Mouse (Mus musculus) liver, embryonic 13.5 days (tissue): ENCODE measurements around the gene Cdkl3. TPM values are rescaled to one million over a fixed set of nuclear protein-coding genes. Genes with fewer than 3 reads are reported as not detected.
A peak's percentile ranks its signal among the peaks of the same experiment; 100 is the strongest.

Source experiments
- ATAC-seq: fragments of 200-750 bp; cut with Nextera tagmentation; 2 replicates; pipeline ENCODE4 v1.8.0; 2017; ENCODE audit warnings: low read depth, mild to moderate bottlenecking, moderate number of reproducible peaks, moderate library complexity
- DNase-seq: peaks from one replicate; pipeline ENCODE4 v3.0.0; 2022
- H3K27ac ChIP-seq: fragments of 300-500 bp; sonication (generic); 2 replicates; pipeline ENCODE4 v1.5.1; 2015; ENCODE audit warnings: moderate library complexity, mild to moderate bottlenecking, inconsistent platforms
- H3K27me3 ChIP-seq: fragments of 300-500 bp; sonication (generic); 2 replicates; pipeline ENCODE4 v1.6.1; 2015; ENCODE audit warnings: mild to moderate bottlenecking, inconsistent platforms
- H3K36me3 ChIP-seq: fragments of 300-500 bp; sonication (generic); 2 replicates; pipeline ENCODE4 v1.6.1; 2015; ENCODE audit warnings: mild to moderate bottlenecking, inconsistent platforms
- H3K4me1 ChIP-seq: fragments of 300-500 bp; sonication (generic); replicated peaks from 2 replicates; pipeline ENCODE4 v1.6.1; 2015; ENCODE audit warnings: inconsistent platforms
- H3K4me2 ChIP-seq: fragments of 300-500 bp; sonication (generic); 2 replicates; pipeline ENCODE4 v1.6.1; 2015; ENCODE audit warnings: inconsistent platforms, mild to moderate bottlenecking, moderate library complexity
- H3K4me3 ChIP-seq: fragments of 300-500 bp; sonication (generic); replicated peaks from 2 replicates; pipeline ENCODE4 v1.5.1; 2015; ENCODE audit warnings: mild to moderate bottlenecking, inconsistent platforms
- H3K9ac ChIP-seq: fragments of 300-500 bp; sonication (generic); 2 replicates; pipeline ENCODE4 v1.6.1; 2015; ENCODE audit warnings: mild to moderate bottlenecking, inconsistent platforms
- H3K9me3 ChIP-seq: fragments of 300-500 bp; sonication (generic); replicated peaks from 2 replicates; pipeline ENCODE4 v1.6.1; 2016; ENCODE audit warnings: inconsistent platforms
- WGBS: fragments of 180-500 bp; shearing (Covaris S2); methylation state at CpG from one replicate; pipeline ENCODE4 v1.1.7; 2015; ENCODE audit not compliant: insufficient replicate concordance; 5-methylcytosine and 5-hydroxymethylcytosine counted together
- polyA plus RNA-seq: library from polyadenylated mRNA; unstranded; fragments of >200 nt; fragmentation: Nextera tagmentation; extraction: Ambion mirVana; gene quantifications from 2 replicates; pipeline ENCODE4 v1.2.1, GENCODE M21; 2015

Gene Cdkl3
- polyA plus RNA-seq, 1 experiment from 2014 or later, result 1.7 TPM

DNA sequence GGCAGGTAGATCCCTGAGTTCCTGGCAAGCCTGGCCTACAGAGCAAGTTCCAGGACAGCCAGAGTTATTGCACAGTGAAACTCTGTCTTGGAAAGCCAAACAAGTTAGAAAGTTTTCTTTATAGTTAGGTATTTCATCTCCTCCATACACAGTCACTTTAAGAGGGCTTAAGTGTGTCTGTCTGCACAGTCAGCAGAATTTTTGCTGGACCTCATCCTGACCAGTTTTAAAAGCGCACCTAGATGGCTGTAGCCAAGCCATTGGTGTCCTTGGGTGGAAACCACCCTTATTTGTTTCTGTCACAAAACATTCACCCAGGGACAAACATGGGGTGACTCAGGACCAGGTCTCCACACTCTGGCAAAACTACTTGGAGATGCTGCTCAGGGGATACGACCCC is 76.6 kb downstream of the Cdkl3 start:
- Histone ChIP-seq H3K27me3 (no peaks in the 10 kb centered on the region), H3K36me3 (no peaks in the 10 kb centered on the region), H3K9me3 (no peaks in the 10 kb centered on the region), H3K9ac (no peak overlapping the region), H3K27ac (no peak overlapping the region), H3K4me2 (no peak overlapping the region), H3K4me3 (no peak overlapping the region), H3K4me1 (peaks cover 12% of the 10 kb centered on the region)
- DNase-seq, result no peak
- WGBS, result 80% methylated on average over 2 of the region's 2 CpGs
- ATAC-seq, result no peak

GRCm38 (mm10) chr11:52085857-52086203 is 81.8 kb downstream of the Cdkl3 start:
- H3K4me2 ChIP-seq, result no peak overlapping the region
- WGBS, result 60% methylated on average over 4 of the region's 4 CpGs
- no peaks in the 10 kb centered on the region for H3K9me3 ChIP-seq
- no peak overlapping the region for H3K27ac ChIP-seq
- DNase-seq, result no peak
- H3K36me3 ChIP-seq, result no peaks in the 10 kb centered on the region
- H3K4me1 ChIP-seq, result peaks cover 4% of the 10 kb centered on the region; the same call in 1 of the 2 replicates
- H3K27me3 ChIP-seq, result no peaks in the 10 kb centered on the region
- ATAC-seq, result no peak
- H3K4me3 ChIP-seq, result no peak overlapping the region
- H3K9ac ChIP-seq, result no peak overlapping the region

DNA sequence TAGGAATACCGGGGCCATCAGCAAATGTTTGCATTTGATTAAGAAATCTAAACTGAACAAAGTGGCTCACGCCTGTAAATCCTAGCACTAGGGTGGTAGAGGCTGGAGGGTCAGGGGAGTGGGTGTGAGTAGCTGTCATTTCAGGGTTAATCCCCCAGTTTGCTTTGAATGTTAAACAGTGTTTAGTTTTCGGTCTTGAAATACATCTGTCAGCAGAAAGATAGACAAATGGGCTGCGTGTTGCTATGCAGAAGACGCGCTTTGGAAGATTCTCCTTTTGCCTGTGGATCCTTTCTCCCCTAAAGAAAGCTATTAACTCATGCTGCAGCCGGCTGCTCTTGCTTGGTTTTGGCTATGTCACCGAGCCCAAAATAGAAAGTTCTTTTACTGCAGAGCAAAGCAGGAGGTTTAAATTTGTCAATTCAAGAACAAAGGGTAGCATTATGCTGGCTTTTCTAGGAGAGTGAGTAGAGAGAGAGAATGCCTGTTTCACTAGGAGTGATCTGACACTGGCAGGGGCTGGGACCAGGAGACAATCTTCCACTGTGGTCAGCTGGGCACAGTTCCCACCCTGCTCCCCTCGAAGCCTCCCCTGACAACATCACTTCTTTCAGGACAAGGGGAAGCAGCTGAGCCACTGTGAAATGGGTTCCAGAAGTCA is 82.3 kb downstream of the Cdkl3 start:
- H3K9me3 ChIP-seq, result no peaks in the 10 kb centered on the region
- no peaks in the 10 kb centered on the region for H3K36me3 ChIP-seq
- H3K4me2 ChIP-seq, result no peak overlapping the region
- H3K27me3 ChIP-seq, result no peaks in the 10 kb centered on the region
- ATAC-seq (no peak), DNase-seq (no peak)
- no peak overlapping the region for H3K9ac ChIP-seq
- no peak overlapping the region for H3K4me3 ChIP-seq
- H3K4me1 ChIP-seq, result peaks cover 4% of the 10 kb centered on the region; the same call in 1 of the 2 replicates
- 56% methylated on average over 9 of the region's 9 CpGs for WGBS
- no peak overlapping the region for H3K27ac ChIP-seq

DNA sequence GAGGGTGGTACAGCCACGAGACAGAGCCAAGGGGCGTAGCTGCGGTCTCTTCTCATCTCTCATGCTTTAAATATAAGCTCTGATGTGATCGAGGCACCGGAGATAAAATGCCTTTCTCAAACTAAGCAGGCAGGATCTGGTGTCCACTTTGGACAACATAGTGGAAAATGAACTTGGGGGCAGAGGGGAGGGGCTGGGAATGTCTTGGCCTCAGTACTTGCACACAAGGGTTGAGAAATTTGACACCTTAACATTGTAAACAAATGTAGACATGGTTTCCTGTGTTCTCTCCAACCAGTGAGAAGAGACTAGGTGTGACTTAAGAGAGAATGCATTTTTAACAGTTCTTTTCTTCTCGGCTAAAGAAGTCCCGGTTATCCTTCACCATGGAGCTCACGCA is 85.3 kb downstream of the Cdkl3 start:
- Histone ChIP-seq H3K4me1 (peaks cover 4% of the 10 kb centered on the region; the same call in 1 of the 2 replicates), H3K9ac (no peak overlapping the region), H3K27me3 (0 out of 2 replicates have a peak, but pooled peaks cover 2% of the 10 kb centered on the region), H3K4me3 (no peak overlapping the region), H3K27ac (no peak overlapping the region), H3K9me3 (no peaks in the 10 kb centered on the region), H3K36me3 (no peaks in the 10 kb centered on the region), H3K4me2 (no peak overlapping the region)
- DNase-seq, result no peak
- no peak for ATAC-seq
- 66% methylated on average over 8 of the region's 8 CpGs for WGBS

DNA sequence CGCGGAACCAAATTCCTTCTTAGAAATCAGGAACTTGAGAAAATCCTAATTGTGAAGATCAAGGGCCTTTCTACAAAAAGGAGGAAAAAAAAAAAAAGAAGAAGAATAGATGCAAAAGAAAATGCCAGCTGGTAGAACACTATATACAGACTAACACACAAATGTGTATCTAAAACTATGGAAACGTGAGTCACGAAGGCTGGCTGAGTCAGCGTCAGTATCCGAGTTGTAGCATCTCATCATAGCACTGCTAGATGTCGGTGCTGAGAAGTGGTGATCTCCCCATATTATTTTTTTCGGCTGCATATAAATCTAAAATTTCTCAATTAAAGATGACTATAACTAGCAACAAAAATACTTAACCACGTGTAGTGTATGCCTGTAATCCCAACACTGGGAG is 87.2 kb downstream of the Cdkl3 start:
- H3K4me3 ChIP-seq, result no peak overlapping the region
- whole genome bisulfite sequencing, result 74% methylated on average over 9 of the region's 9 CpGs

GRCm38 (mm10) chr11:52094568-52094967 is 90.5 kb downstream of the Cdkl3 start:
- ATAC-seq (no peak), DNase-seq (no peak)
- H3K4me3 ChIP-seq, result no peak overlapping the region
- no peaks in the 10 kb centered on the region for H3K36me3 ChIP-seq
- H3K27me3 ChIP-seq, result 0 out of 2 replicates have a peak, but pooled peaks cover 2% of the 10 kb centered on the region
- no peak overlapping the region for H3K9ac ChIP-seq
- H3K4me1 ChIP-seq, result peaks cover 16% of the 10 kb centered on the region
- 50% methylated on average over 5 of the region's 5 CpGs for WGBS
- no peaks in the 10 kb centered on the region for H3K9me3 ChIP-seq
- no peak overlapping the region for H3K4me2 ChIP-seq
- H3K27ac ChIP-seq, result no peak overlapping the region

More for the DNA sequence above, 87.2 kb downstream of the Cdkl3 start:
- H3K36me3 ChIP-seq, result no peaks in the 10 kb centered on the region
- no peak for DNase-seq
- H3K9me3 ChIP-seq, result no peaks in the 10 kb centered on the region
- no peak overlapping the region for H3K27ac ChIP-seq
- no peak overlapping the region for H3K4me2 ChIP-seq
- H3K4me1 ChIP-seq, result no peaks in the 10 kb centered on the region
- no peak for ATAC-seq
- no peak overlapping the region for H3K9ac ChIP-seq
- 0 out of 2 replicates have a peak, but pooled peaks cover 2% of the 10 kb centered on the region for H3K27me3 ChIP-seq

- 54% methylated on average over 3 of the region's 3 CpGs for WGBS
- Histone ChIP-seq H3K27me3 (0 out of 2 replicates have a peak, but pooled peaks cover 2% of the 10 kb centered on the region), H3K36me3 (0 out of 2 replicates have a peak, but pooled peaks cover 3% of the 10 kb centered on the region), H3K4me2 (no peak overlapping the region), H3K4me1 (peaks cover 35% of the 10 kb centered on the region), H3K27ac (no peak overlapping the region), H3K9ac (no peak overlapping the region), H3K4me3 (no peak overlapping the region), H3K9me3 (no peaks in the 10 kb centered on the region)
- DNase-seq (no peak), ATAC-seq (no peak)
Observed at GRCm38 (mm10) chr11:52097016-52097415, 93.0 kb downstream of the Cdkl3 start.

- ATAC-seq (no peak), DNase-seq (no peak)
- Histone ChIP-seq H3K9me3 (no peaks in the 10 kb centered on the region), H3K36me3 (0 out of 2 replicates have a peak, but pooled peaks cover 3% of the 10 kb centered on the region), H3K9ac (peak overlapping the region; percentile 99), H3K27ac (peak overlapping the region; percentile 99), H3K4me1 (peaks cover 41% of the 10 kb centered on the region), H3K27me3 (0 out of 2 replicates have a peak, but pooled peaks cover 2% of the 10 kb centered on the region), H3K4me2 (peak overlapping the region; percentile 87), H3K4me3 (peak overlapping the region; percentile 97; the same call in 1 of the 2 replicates)
- WGBS, result 72% methylated on average over 2 of the region's 2 CpGs
Observed at GRCm38 (mm10) chr11:52097596-52097995, 93.6 kb downstream of the Cdkl3 start.

DNA sequence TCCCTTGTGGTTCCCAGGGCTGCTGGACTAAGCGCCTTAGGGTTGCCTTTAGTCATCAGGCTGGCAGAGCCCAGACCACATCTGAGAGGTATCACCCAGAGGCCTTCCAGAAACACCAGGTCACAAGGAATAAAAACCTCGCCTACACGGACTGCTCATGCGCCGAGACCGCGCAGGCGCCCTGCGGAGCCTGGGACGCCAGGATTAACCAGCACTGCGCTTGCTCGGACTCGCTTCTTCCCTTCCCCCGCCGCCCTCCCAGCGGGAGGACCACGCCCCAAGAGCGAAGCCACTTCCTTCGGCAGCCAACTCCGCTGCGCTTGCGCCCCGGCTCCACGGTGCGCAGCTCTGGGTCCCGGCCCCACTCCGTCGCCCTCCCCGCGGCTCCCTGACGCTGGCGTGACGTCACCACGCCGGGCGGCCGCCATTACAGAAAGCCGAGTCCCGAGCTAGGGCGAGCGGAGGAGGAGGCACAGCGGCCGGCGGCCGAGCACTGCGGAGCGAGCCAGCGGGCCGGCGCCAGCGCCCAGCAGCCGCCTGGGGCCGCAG is 94.5 kb downstream of the Cdkl3 start, which contains the start of gene Ppp2ca:
Ppp2ca (plus strand) TSS at position 284 of the 549 bp plus-strand sequence.
- Histone ChIP-seq H3K4me3 (peak within 1 kb of the TSS; percentile 97), H3K27me3 (0 out of 2 replicates have a peak, but pooled peaks cover 2% of the 10 kb centered on the region), H3K9me3 (no peaks in the 10 kb centered on the region), H3K4me1 (peaks cover 49% of the 10 kb centered on the region), H3K36me3 (0 out of 2 replicates have a peak, but pooled peaks cover 3% of the 10 kb centered on the region), H3K4me2 (peak within 1 kb of the TSS; percentile 87), H3K27ac (peak within 1 kb of the TSS; percentile 99), H3K9ac (peak within 1 kb of the TSS; percentile 99)
- WGBS, result under 1% methylated on average over 53 of the region's 53 CpGs
- ATAC-seq (peak; percentile 97), DNase-seq (peak; percentile 98)

DNA sequence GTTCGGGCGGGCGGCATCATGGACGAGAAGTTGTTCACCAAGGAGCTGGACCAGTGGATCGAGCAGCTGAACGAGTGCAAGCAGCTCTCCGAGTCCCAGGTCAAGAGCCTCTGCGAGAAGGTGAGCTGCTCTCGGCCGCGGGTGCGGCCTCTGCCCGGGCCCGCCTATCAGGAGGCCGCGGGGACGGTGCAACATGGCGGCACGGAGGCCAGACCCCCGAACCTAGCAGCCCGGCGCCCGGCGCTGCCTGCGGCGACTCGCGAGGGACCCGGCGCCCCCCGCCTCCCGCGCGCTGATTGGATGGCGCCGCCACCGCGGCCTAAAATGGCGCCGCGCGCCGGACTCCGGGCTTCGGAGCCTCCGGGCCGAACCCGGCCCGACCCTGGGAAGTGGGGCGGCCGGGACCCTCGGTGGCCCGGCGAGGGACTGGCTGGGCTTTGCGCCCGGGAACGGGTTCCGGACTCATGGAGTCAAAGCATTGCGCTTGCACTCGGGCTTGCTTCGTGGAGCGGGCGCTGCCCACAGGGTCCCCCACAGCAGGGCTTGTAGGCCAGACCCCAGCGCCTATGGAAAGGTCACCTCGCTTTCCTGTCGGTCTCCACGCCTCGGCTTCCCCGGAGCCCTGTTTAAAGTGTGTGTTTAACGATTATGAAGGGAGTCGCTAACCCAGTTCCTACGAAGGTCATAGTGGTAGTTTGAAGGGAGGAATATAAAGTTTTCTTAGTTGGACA is 95.2 kb downstream of the Cdkl3 start:
- H3K4me2 ChIP-seq, result peak overlapping the region; percentile 87
- H3K9me3 ChIP-seq, result no peaks in the 10 kb centered on the region
- H3K4me1 ChIP-seq, result peaks cover 51% of the 10 kb centered on the region
- no peaks in the 10 kb centered on the region for H3K27me3 ChIP-seq
- H3K9ac ChIP-seq, result peak overlapping the region; percentile 99
- H3K36me3 ChIP-seq, result 0 out of 2 replicates have a peak, but pooled peaks cover 3% of the 10 kb centered on the region
- under 1% methylated on average over 72 of the region's 72 CpGs for WGBS
- H3K4me3 ChIP-seq, result peak overlapping the region; percentile 97
- DNase-seq (peak; percentile 69), ATAC-seq (peak; percentile 56)
- H3K27ac ChIP-seq, result peak overlapping the region; percentile 99

- Histone ChIP-seq H3K9ac (peak overlapping the region; percentile 99), H3K36me3 (0 out of 2 replicates have a peak, but pooled peaks cover 3% of the 10 kb centered on the region), H3K4me1 (peaks cover 57% of the 10 kb centered on the region), H3K4me2 (peak overlapping the region; percentile 87), H3K27me3 (no peaks in the 10 kb centered on the region), H3K4me3 (peak overlapping the region; percentile 97), H3K9me3 (no peaks in the 10 kb centered on the region), H3K27ac (peak overlapping the region; percentile 99)
- DNase-seq, result no peak
- no peak for ATAC-seq
- 1% methylated on average over 7 of the region's 7 CpGs for WGBS
Observed at GRCm38 (mm10) chr11:52099771-52100219, 95.8 kb downstream of the Cdkl3 start.
